Mouse (Mus musculus) MN1 (cell line): ENCODE results near the gene Nell1.

Source experiments
- DNase-seq: peaks from one replicate; pipeline ENCODE4 v3.0.0-alpha.2; 2016; ENCODE audit warnings: low spot score

Nell1 gene

GRCm38 (mm10) chr7:50549572-50549971 lies 574.9 kb downstream of the Nell1 start:
- DNase-seq, result no peak

GRCm38 (mm10) chr7:50551426-50551825 lies 576.8 kb downstream of the Nell1 start:
- DNase-seq, result no peak

GRCm38 (mm10) chr7:50562708-50563107 lies 588.0 kb downstream of the Nell1 start:
- DNase-seq, result no peak

GRCm38 (mm10) chr7:50573841-50574240 lies 599.2 kb downstream of the Nell1 start:
- no peak for DNase-seq

- DNase-seq, result no peak
Observed at GRCm38 (mm10) chr7:50588642-50589424, 614.2 kb downstream of the Nell1 start.

GRCm38 (mm10) chr7:50598890-50599289 lies 624.2 kb downstream of the Nell1 start, which contains the start of gene 4933405O20Rik:
Gene 4933405O20Rik, plus strand, starts transcription at chr7:50599190.
- no peak for DNase-seq

GRCm38 (mm10) chr7:50614101-50614500 lies 639.4 kb downstream of the Nell1 start:
- DNase-seq, result no peak

- DNase-seq, result no peak
Observed at GRCm38 (mm10) chr7:50629186-50629585, 654.5 kb downstream of the Nell1 start.

GRCm38 (mm10) chr7:50633147-50633546 lies 658.5 kb downstream of the Nell1 start:
- DNase-seq, result no peak

GRCm38 (mm10) chr7:50672266-50672665 lies 697.6 kb downstream of the Nell1 start:
- no peak for DNase-seq

- DNase-seq, result no peak
Observed at GRCm38 (mm10) chr7:50675444-50675843, 700.8 kb downstream of the Nell1 start.

- no peak for DNase-seq
Observed at GRCm38 (mm10) chr7:50677511-50677910, 702.8 kb downstream of the Nell1 start.

GRCm38 (mm10) chr7:50686337-50686736 lies 711.7 kb downstream of the Nell1 start:
- DNase-seq, result no peak

GRCm38 (mm10) chr7:50725166-50725565 lies 750.5 kb downstream of the Nell1 start:
- DNase-seq, result no peak

- DNase-seq, result no peak
Observed at GRCm38 (mm10) chr7:50730951-50731350, 756.3 kb downstream of the Nell1 start.

- no peak for DNase-seq
Observed at GRCm38 (mm10) chr7:50755516-50755915, 780.9 kb downstream of the Nell1 start.

GRCm38 (mm10) chr7:50756409-50756808 lies 781.7 kb downstream of the Nell1 start:
- DNase-seq, result no peak

- DNase-seq, result no peak
Observed at GRCm38 (mm10) chr7:50773516-50773915, 798.9 kb downstream of the Nell1 start.

- DNase-seq, result no peak
Observed at GRCm38 (mm10) chr7:50781105-50781504, 806.4 kb downstream of the Nell1 start.

- DNase-seq, result no peak
Observed at GRCm38 (mm10) chr7:50783652-50784051, 809.0 kb downstream of the Nell1 start.

GRCm38 (mm10) chr7:50826180-50826579 lies 851.5 kb downstream of the Nell1 start:
- no peak for DNase-seq

- DNase-seq, result no peak
Observed at GRCm38 (mm10) chr7:50832799-50833198, 858.1 kb downstream of the Nell1 start.

- DNase-seq, result no peak
Observed at GRCm38 (mm10) chr7:50842646-50843045, 868.0 kb downstream of the Nell1 start.

- no peak for DNase-seq
Observed at GRCm38 (mm10) chr7:50847921-50848320, 873.3 kb downstream of the Nell1 start.
